Mouse (Mus musculus) heart, embryonic 15.5 days (tissue): ENCODE data around the gene Gga2. TPM values are rescaled to one million over a fixed set of nuclear protein-coding genes. Genes with fewer than 3 reads are reported as not detected.

Source experiments
- ATAC-seq: fragments of 200-750 bp; cut with Nextera tagmentation; replicated peaks from 2 replicates; pipeline ENCODE4 v1.8.0; 2017; ENCODE audit warnings: low read depth, moderate TSS enrichment; ENCODE audit not compliant: insufficient number of reproducible peaks, insufficient read depth, low FRiP score
- H3K27ac ChIP-seq: fragments of 300-500 bp; sonication (generic); 2 replicates; pipeline ENCODE4 v1.5.1; 2015; ENCODE audit warnings: mild to moderate bottlenecking, inconsistent platforms
- H3K27me3 ChIP-seq: fragments of 300-500 bp; sonication (generic); 2 replicates; pipeline ENCODE4 v1.6.1; 2015; ENCODE audit warnings: inconsistent platforms
- H3K36me3 ChIP-seq: fragments of 300-500 bp; sonication (generic); 2 replicates; pipeline ENCODE4 v1.6.1; 2015; ENCODE audit warnings: mild to moderate bottlenecking, inconsistent platforms
- H3K4me1 ChIP-seq: fragments of 300-500 bp; sonication (generic); replicated peaks from 2 replicates; pipeline ENCODE4 v1.6.1; 2015; ENCODE audit warnings: inconsistent platforms
- H3K4me2 ChIP-seq: fragments of 300-500 bp; sonication (generic); 2 replicates; pipeline ENCODE4 v1.6.1; 2015; ENCODE audit warnings: inconsistent platforms, mild to moderate bottlenecking, moderate library complexity
- H3K4me3 ChIP-seq: fragments of 300-500 bp; sonication (generic); 2 replicates; pipeline ENCODE4 v1.5.1; 2015; ENCODE audit warnings: mild to moderate bottlenecking, inconsistent platforms
- H3K9ac ChIP-seq: fragments of 300-500 bp; sonication (generic); 2 replicates; pipeline ENCODE4 v1.6.1; 2015; ENCODE audit warnings: mild to moderate bottlenecking, inconsistent platforms
- H3K9me3 ChIP-seq: fragments of 300-500 bp; sonication (generic); replicated peaks from 2 replicates; pipeline ENCODE4 v1.6.1; 2016; ENCODE audit warnings: inconsistent platforms
- WGBS: fragments of 180-500 bp; shearing (Covaris S2); methylation state at CpG from one replicate; pipeline ENCODE4 v1.1.7; 2015; ENCODE audit warnings: mixed read lengths; 5-methylcytosine and 5-hydroxymethylcytosine counted together
- polyA plus RNA-seq: library from polyadenylated mRNA; unstranded; fragments of >200 nt; fragmentation: Nextera tagmentation; extraction: Ambion mirVana; gene quantifications from 2 replicates; pipeline ENCODE4 v1.2.1, GENCODE M21; 2015

The Gga2 gene
- polyA plus RNA-seq, 1 experiment from 2014 or later = 80.0 TPM

- peak; percentile 88 for ATAC-seq
- Histone ChIP-seq H3K27ac (peak overlapping the region; percentile 98), H3K36me3 (peaks cover 16% of the 10 kb centered on the region), H3K4me1 (peaks cover 55% of the 10 kb centered on the region), H3K9ac (no peak overlapping the region), H3K27me3 (no peaks in the 10 kb centered on the region), H3K4me2 (peak overlapping the region; percentile 58), H3K9me3 (no peaks in the 10 kb centered on the region), H3K4me3 (peak overlapping the region; percentile 36; the same call in 1 of the 2 replicates)
- 33% methylated on average over 4 of the region's 4 CpGs for WGBS
These were observed 24.2 kb upstream of the Gga2 start for GRCm38 (mm10) chr7:122045181-122045634.

- peaks cover 27% of the 10 kb centered on the region for H3K36me3 ChIP-seq
- H3K4me2 ChIP-seq = peak overlapping the region; percentile 58
- peaks cover 54% of the 10 kb centered on the region for H3K4me1 ChIP-seq
- H3K27ac ChIP-seq = peak overlapping the region; percentile 98
- H3K9me3 ChIP-seq = no peaks in the 10 kb centered on the region
- ATAC-seq = no peak
- no peak overlapping the region for H3K9ac ChIP-seq
- H3K4me3 ChIP-seq = peak overlapping the region; percentile 12; the same call in 1 of the 2 replicates
- 69% methylated on average over 8 of the region's 8 CpGs for WGBS
- no peaks in the 10 kb centered on the region for H3K27me3 ChIP-seq
These were observed 23.1 kb upstream of the Gga2 start for GRCm38 (mm10) chr7:122044106-122044505.

- no peak overlapping the region for H3K9ac ChIP-seq
- ATAC-seq = no peak
- H3K27ac ChIP-seq = no peak overlapping the region
- no peaks in the 10 kb centered on the region for H3K9me3 ChIP-seq
- H3K4me3 ChIP-seq = no peak overlapping the region
- H3K27me3 ChIP-seq = no peaks in the 10 kb centered on the region
- H3K4me1 ChIP-seq = no peaks in the 10 kb centered on the region
- H3K4me2 ChIP-seq = no peak overlapping the region
- WGBS = 22% methylated on average over 2 of the region's 2 CpGs
- peaks cover 20% of the 10 kb centered on the region for H3K36me3 ChIP-seq
These were observed 13.3 kb upstream of the Gga2 start for GRCm38 (mm10) chr7:122034348-122034747.

- 49% methylated on average over 3 of the region's 3 CpGs for WGBS
- H3K4me2 ChIP-seq = no peak overlapping the region
These were observed 12.3 kb upstream of the Gga2 start for GRCm38 (mm10) chr7:122033371-122033770.

GRCm38 (mm10) chr7:122022131-122022530 lies 1.1 kb upstream of the Gga2 start:
- ATAC-seq = no peak
- Histone ChIP-seq H3K9me3 (no peaks in the 10 kb centered on the region), H3K4me1 (peaks cover 29% of the 10 kb centered on the region), H3K4me3 (no peak overlapping the region), H3K36me3 (no peaks in the 10 kb centered on the region), H3K27me3 (no peaks in the 10 kb centered on the region), H3K9ac (no peak overlapping the region), H3K4me2 (no peak overlapping the region), H3K27ac (no peak overlapping the region)
- WGBS = 97% methylated on average over 2 of the region's 2 CpGs

More at GRCm38 (mm10) chr7:122033371-122033770, 12.3 kb upstream of the Gga2 start:
- Histone ChIP-seq H3K4me3 (no peak overlapping the region), H3K9me3 (no peaks in the 10 kb centered on the region), H3K9ac (no peak overlapping the region), H3K27me3 (no peaks in the 10 kb centered on the region), H3K4me1 (no peaks in the 10 kb centered on the region), H3K27ac (no peak overlapping the region), H3K36me3 (peaks cover 12% of the 10 kb centered on the region)
- ATAC-seq = no peak

GRCm38 (mm10) chr7:122020273-122020666 lies 752 bp downstream of the Gga2 start:
- Histone ChIP-seq H3K9ac (peak overlapping the region; percentile 63), H3K4me2 (peak overlapping the region; percentile 78), H3K27me3 (no peaks in the 10 kb centered on the region), H3K27ac (peak overlapping the region; percentile 89), H3K4me3 (peak overlapping the region; percentile 68), H3K9me3 (no peaks in the 10 kb centered on the region), H3K36me3 (no peaks in the 10 kb centered on the region), H3K4me1 (peaks cover 44% of the 10 kb centered on the region)
- 1% methylated on average over 6 of the region's 6 CpGs for WGBS
- no peak; the same call in 1 of the 2 replicates for ATAC-seq

GRCm38 (mm10) chr7:122018978-122019377 lies 2.0 kb downstream of the Gga2 start:
- H3K4me3 ChIP-seq = peak overlapping the region; percentile 68
- no peak overlapping the region for H3K9ac ChIP-seq

GRCm38 (mm10) chr7:122018247-122018646 lies 2.8 kb downstream of the Gga2 start:
- Histone ChIP-seq H3K4me1 (peaks cover 58% of the 10 kb centered on the region), H3K36me3 (no peaks in the 10 kb centered on the region), H3K9me3 (no peaks in the 10 kb centered on the region), H3K9ac (no peak overlapping the region), H3K27ac (peak overlapping the region; percentile 32; the same call in 1 of the 2 replicates), H3K27me3 (no peaks in the 10 kb centered on the region), H3K4me2 (peak overlapping the region; percentile 78), H3K4me3 (peak overlapping the region; percentile 68; the same call in 1 of the 2 replicates)
- 50% methylated on average over 3 of the region's 3 CpGs for whole genome bisulfite sequencing
- no peak for ATAC-seq

More at GRCm38 (mm10) chr7:122018978-122019377, 2.0 kb downstream of the Gga2 start:
- Histone ChIP-seq H3K9me3 (no peaks in the 10 kb centered on the region), H3K27me3 (no peaks in the 10 kb centered on the region), H3K36me3 (no peaks in the 10 kb centered on the region), H3K27ac (0 out of 2 replicates have a peak overlapping the region, but pooled peaks have one; percentile 32), H3K4me1 (peaks cover 56% of the 10 kb centered on the region), H3K4me2 (peak overlapping the region; percentile 78)
- WGBS = 83% methylated on average over 7 of the region's 7 CpGs
- ATAC-seq = no peak

GRCm38 (mm10) chr7:122015734-122016133 lies 5.3 kb downstream of the Gga2 start:
- WGBS = 44% methylated on average over 10 of the region's 10 CpGs
- Histone ChIP-seq H3K9me3 (no peaks in the 10 kb centered on the region), H3K27ac (peak overlapping the region; percentile 70), H3K9ac (peak overlapping the region; percentile 27; the same call in 1 of the 2 replicates), H3K36me3 (peaks cover 15% of the 10 kb centered on the region), H3K4me3 (no peak overlapping the region), H3K4me2 (peak overlapping the region; percentile 33), H3K27me3 (no peaks in the 10 kb centered on the region), H3K4me1 (peaks cover 62% of the 10 kb centered on the region)
- ATAC-seq = no peak

- peak; percentile 68 for ATAC-seq
- Histone ChIP-seq H3K4me2 (peak overlapping the region; percentile 33), H3K27me3 (no peaks in the 10 kb centered on the region), H3K4me1 (peaks cover 60% of the 10 kb centered on the region), H3K9ac (peak overlapping the region; percentile 27; the same call in 1 of the 2 replicates), H3K4me3 (no peak overlapping the region), H3K27ac (peak overlapping the region; percentile 70), H3K9me3 (no peaks in the 10 kb centered on the region), H3K36me3 (peaks cover 22% of the 10 kb centered on the region)
- WGBS = 9% methylated on average over 8 of the region's 8 CpGs
These were observed 5.9 kb downstream of the Gga2 start for GRCm38 (mm10) chr7:122015105-122015504.

GRCm38 (mm10) chr7:122012949-122013348 lies 8.1 kb downstream of the Gga2 start:
- no peak overlapping the region for H3K9ac ChIP-seq
- H3K4me1 ChIP-seq = peaks cover 39% of the 10 kb centered on the region
- no peak for ATAC-seq
- no peak overlapping the region for H3K27ac ChIP-seq
- H3K4me2 ChIP-seq = no peak overlapping the region
- H3K36me3 ChIP-seq = peaks cover 41% of the 10 kb centered on the region
- WGBS = 58% methylated on average over 10 of the region's 10 CpGs
- H3K4me3 ChIP-seq = no peak overlapping the region
- H3K27me3 ChIP-seq = no peaks in the 10 kb centered on the region
- no peaks in the 10 kb centered on the region for H3K9me3 ChIP-seq

- H3K36me3 ChIP-seq = peaks cover 47% of the 10 kb centered on the region
- H3K9ac ChIP-seq = no peak overlapping the region
- H3K4me3 ChIP-seq = no peak overlapping the region
- H3K27ac ChIP-seq = no peak overlapping the region
- H3K4me1 ChIP-seq = peaks cover 36% of the 10 kb centered on the region
- no peaks in the 10 kb centered on the region for H3K27me3 ChIP-seq
- H3K4me2 ChIP-seq = no peak overlapping the region
- ATAC-seq = no peak
- no peaks in the 10 kb centered on the region for H3K9me3 ChIP-seq
- WGBS = 92% methylated on average over 4 of the region's 4 CpGs
These were observed 8.7 kb downstream of the Gga2 start for GRCm38 (mm10) chr7:122012370-122012769.
